8 mouse cellular contexts compared by ENCODE assay signal in the genomic region with DNA sequence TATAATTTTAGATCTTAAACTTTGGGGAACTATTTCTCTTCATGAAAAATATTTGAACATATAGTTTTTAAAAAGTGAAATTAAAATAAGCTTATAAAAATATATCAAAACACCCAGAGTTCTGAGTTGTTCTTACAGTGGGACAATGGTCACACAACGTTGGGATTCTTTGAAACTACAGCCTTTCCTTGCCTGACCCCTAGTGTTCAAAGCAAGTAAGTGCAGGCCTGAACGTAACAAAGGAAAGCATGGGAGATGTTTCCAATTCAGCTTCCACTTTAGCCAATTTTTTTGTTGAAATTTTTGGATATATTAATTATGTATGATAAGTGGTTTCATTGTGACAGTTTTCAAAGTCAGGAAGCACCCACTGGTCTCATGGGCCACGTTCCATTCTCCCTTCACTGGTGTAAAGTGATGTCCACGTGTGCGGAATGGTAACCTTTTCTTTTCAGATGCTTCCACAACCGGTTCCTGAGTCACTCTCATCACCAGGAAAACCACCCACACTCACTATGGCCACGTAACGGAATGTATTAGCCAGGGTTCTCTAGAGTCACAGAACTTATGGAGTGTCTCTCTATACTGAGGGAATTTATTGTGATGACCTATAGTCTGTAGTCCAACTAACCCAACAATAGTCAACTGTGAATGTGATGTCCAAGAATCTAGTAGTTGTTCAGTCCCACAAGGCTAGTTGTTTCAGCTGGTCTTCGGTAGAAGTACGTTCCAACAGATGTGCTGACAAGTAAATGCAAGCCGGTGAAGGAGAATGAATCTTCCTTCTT.
DNase-seq lines count a peak whose midpoint lies in the region; ATAC-seq and TF ChIP-seq lines count a peak whose summit lies in the region.

No protein-coding gene starts in this region.

- no peaks in the 10 kb centered on the region for H3K79me2 ChIP-seq in C2C12 (ENCODE audit: control insufficient read depth, insufficient read depth)

- 0 out of 2 replicates have a peak, but pooled peaks have one; percentile 20 for TF ChIP-seq CTCF in kidney, adult 2 months (conservative IDR thresholded peaks at IDR 0.05; ENCODE audit: insufficient read depth, insufficient read length, low read depth, low read length)
- peak; percentile 28 for TF ChIP-seq CTCF in C2C12 (IDR thresholded peaks at IDR 0.05; ENCODE audit: control insufficient read depth, insufficient read depth, insufficient read length)

- TF ChIP-seq POLR2A in kidney, adult 2 months (IDR thresholded peaks at IDR 0.05; ENCODE audit: low read depth, low read length), result no peak

- no peaks in the 10 kb centered on the region for H3K36me3 ChIP-seq in kidney, adult 2 months (ENCODE audit: control insufficient read depth, insufficient read depth, low read length)
- H3K36me3 ChIP-seq in C2C12 (ENCODE audit: control insufficient read depth, insufficient read depth), result no peaks in the 10 kb centered on the region

- H3K27me3 ChIP-seq in kidney, adult 2 months (replicated peaks; ENCODE audit: control insufficient read depth, insufficient read depth, low read length), result no peaks in the 10 kb centered on the region
- H3K27me3 ChIP-seq in C2C12 (ENCODE audit: control insufficient read depth, insufficient read depth, insufficient read length), result no peaks in the 10 kb centered on the region

- no peak overlapping the region for H3ac ChIP-seq in C2C12 (ENCODE audit: control insufficient read depth, insufficient read length, low read depth)

- no peaks in the 10 kb centered on the region for H3K4me1 ChIP-seq in kidney, adult 2 months (ENCODE audit: control insufficient read depth, insufficient read depth, low read length)

- H3K4me3 ChIP-seq in kidney, adult 2 months (ENCODE audit: insufficient read depth, low read depth, low read length), result no peak overlapping the region
- H3K4me3 ChIP-seq in C2C12 (ENCODE audit: insufficient read depth, poor library complexity, severe bottlenecking), result no peak overlapping the region

- WGBS in kidney, adult 2 months, result 63% methylated on average over 11 of the region's 11 CpGs

- no peaks in the 10 kb centered on the region for H3K79me3 ChIP-seq in C2C12 (ENCODE audit: low read depth)

- no peak overlapping the region for H3K27ac ChIP-seq in kidney, adult 2 months (ENCODE audit: insufficient read depth, low read depth, low read length)

- no peak for ATAC-seq in inflammation-experienced regulatory T-cells, adult 6 months

- peak; percentile 20 for DNase-seq in kidney, adult 2 months
- no peak for DNase-seq in kidney, adult 18-20 months
- DNase-seq in adipocyte (ENCODE audit: low spot score), result peak; percentile 47
- peak; percentile 11 to 39 for DNase-seq in frontal cortex, postnatal 36 days (ENCODE audit: low spot score in 2 of 2)
- DNase-seq in mesoderm, embryonic 11.5 days (ENCODE audit: low read depth, low spot score), result peak; percentile 43
- DNase-seq in adrenal gland, adult 8-10 months, result no peak

TF ChIP-seq in C2C12, 6 proteins besides CTCF, POLR2A, EP300 and RAD21:
- TF ChIP-seq MAX (IDR thresholded peaks at IDR 0.05), result no peak
- no peak for TF ChIP-seq MYOG (IDR thresholded peaks at IDR 0.05; ENCODE audit: control insufficient read depth, extremely low read depth, insufficient read length)
- no peak for TF ChIP-seq USF1 (IDR thresholded peaks at IDR 0.05; ENCODE audit: low read depth)
- no peak for TF ChIP-seq CEBPB (IDR thresholded peaks at IDR 0.05; ENCODE audit: low read depth)
- no peak for TF ChIP-seq FOSL1 (IDR thresholded peaks at IDR 0.05; ENCODE audit: insufficient read depth, low read length, poor library complexity, severe bottlenecking)
- TF ChIP-seq MYOD1 (IDR thresholded peaks at IDR 0.05; ENCODE audit: control insufficient read depth, insufficient read length, low read depth), result no peak

Comparison
In these comparisons a context has a peak if more than half of its experiments do, and no peak if none do; other contexts are left out.
1. DNase-seq: peak in kidney, adult 2 months (single experiment), adipocyte (single experiment), frontal cortex, postnatal 36 days (2 of 2) and mesoderm, embryonic 11.5 days (single experiment); none in kidney, adult 18-20 months (single experiment) and adrenal gland, adult 8-10 months (single experiment).